Mouse (Mus musculus): ENCODE data around the gene Smyd3. TPM values are rescaled to one million over a fixed set of nuclear protein-coding genes. Genes with fewer than 3 reads are reported as not detected.

Gene Smyd3
- total and polyA plus RNA-seq, 2 experiments, result 1.4 to 7.0 TPM

- Histone ChIP-seq H3K4me3 (ENCODE audit: insufficient read depth, low read depth, low read length) (no peak overlapping the region), H3K79me2 (ENCODE audit: control insufficient read depth, insufficient read depth, low read length) (no peaks in the 10 kb centered on the region), H3K27me3 (ENCODE audit: control insufficient read depth, insufficient read depth, low read length) (no peaks in the 10 kb centered on the region), H3K9ac (ENCODE audit: low read depth, low read length) (no peak overlapping the region), H3K36me3 (ENCODE audit: control insufficient read depth, insufficient read depth, low read length) (0 out of 2 replicates have a peak, but pooled peaks cover 2% of the 10 kb centered on the region), H3K27ac (replicated peaks; ENCODE audit: insufficient read depth, low read depth, low read length) (no peak overlapping the region), H3K4me1 (ENCODE audit: control insufficient read depth, insufficient read depth, low read length) (no peaks in the 10 kb centered on the region)
- no peak for TF ChIP-seq POLR2A (IDR thresholded peaks at IDR 0.05; ENCODE audit: extremely low read depth, insufficient read depth, low read length)
- TF ChIP-seq CTCF (IDR thresholded peaks at IDR 0.05; ENCODE audit: low read depth, low read length), result no peak
- WGBS, result 92% methylated on average over 7 of the region's 7 CpGs
- no peak for DNase-seq (ENCODE audit: extremely low read depth, low read depth, low spot score)
Measured at GRCm38 (mm10) chr1:179385691-179386090, 132.2 kb downstream of the Smyd3 start.

GRCm38 (mm10) chr1:179384296-179384695 is 133.5 kb downstream of the Smyd3 start:
- no peak overlapping the region for H3K4me3 ChIP-seq (ENCODE audit: insufficient read depth, low read depth, low read length)
- H3K36me3 ChIP-seq (ENCODE audit: control insufficient read depth, insufficient read depth, low read length), result 0 out of 2 replicates have a peak, but pooled peaks cover 2% of the 10 kb centered on the region
- no peak for DNase-seq (ENCODE audit: extremely low read depth, low read depth, low spot score)
- H3K79me2 ChIP-seq (ENCODE audit: control insufficient read depth, insufficient read depth, low read length), result no peaks in the 10 kb centered on the region
- no peak overlapping the region for H3K27ac ChIP-seq (replicated peaks; ENCODE audit: insufficient read depth, low read depth, low read length)
- H3K4me1 ChIP-seq (ENCODE audit: control insufficient read depth, insufficient read depth, low read length), result no peaks in the 10 kb centered on the region
- no peaks in the 10 kb centered on the region for H3K27me3 ChIP-seq (ENCODE audit: control insufficient read depth, insufficient read depth, low read length)
- 77% methylated on average over 2 of the region's 2 CpGs for WGBS
- no peak overlapping the region for H3K9ac ChIP-seq (ENCODE audit: low read depth, low read length)
- TF ChIP-seq POLR2A (IDR thresholded peaks at IDR 0.05; ENCODE audit: extremely low read depth, insufficient read depth, low read length), result no peak
- no peak for TF ChIP-seq CTCF (IDR thresholded peaks at IDR 0.05; ENCODE audit: low read depth, low read length)

- 92% methylated on average over 4 of the region's 4 CpGs for WGBS
- H3K79me2 ChIP-seq (ENCODE audit: control insufficient read depth, insufficient read depth, low read length), result no peaks in the 10 kb centered on the region
- TF ChIP-seq POLR2A (IDR thresholded peaks at IDR 0.05; ENCODE audit: extremely low read depth, insufficient read depth, low read length), result no peak
- no peak for TF ChIP-seq CTCF (IDR thresholded peaks at IDR 0.05; ENCODE audit: low read depth, low read length)
Measured at GRCm38 (mm10) chr1:179378102-179378501, 139.7 kb downstream of the Smyd3 start.

GRCm38 (mm10) chr1:179374987-179375386 is 142.9 kb downstream of the Smyd3 start:
- 95% methylated on average over 4 of the region's 4 CpGs for WGBS
- TF ChIP-seq POLR2A (IDR thresholded peaks at IDR 0.05; ENCODE audit: extremely low read depth, insufficient read depth, low read length) (no peak), CTCF (IDR thresholded peaks at IDR 0.05; ENCODE audit: low read depth, low read length) (no peak)
- no peak overlapping the region for H3K4me3 ChIP-seq (ENCODE audit: insufficient read depth, low read depth, low read length)
- H3K27me3 ChIP-seq (ENCODE audit: control insufficient read depth, insufficient read depth, low read length), result no peaks in the 10 kb centered on the region
- DNase-seq (ENCODE audit: extremely low read depth, low read depth, low spot score), result no peak
- H3K36me3 ChIP-seq (ENCODE audit: control insufficient read depth, insufficient read depth, low read length), result no peaks in the 10 kb centered on the region
- no peak overlapping the region for H3K9ac ChIP-seq (ENCODE audit: low read depth, low read length)
- H3K4me1 ChIP-seq (ENCODE audit: control insufficient read depth, insufficient read depth, low read length), result no peaks in the 10 kb centered on the region
- H3K27ac ChIP-seq (replicated peaks; ENCODE audit: insufficient read depth, low read depth, low read length), result no peak overlapping the region
- no peaks in the 10 kb centered on the region for H3K79me2 ChIP-seq (ENCODE audit: control insufficient read depth, insufficient read depth, low read length)

More at GRCm38 (mm10) chr1:179378102-179378501, 139.7 kb downstream of the Smyd3 start:
- H3K27ac ChIP-seq (replicated peaks; ENCODE audit: insufficient read depth, low read depth, low read length), result no peak overlapping the region
- no peaks in the 10 kb centered on the region for H3K27me3 ChIP-seq (ENCODE audit: control insufficient read depth, insufficient read depth, low read length)
- no peak overlapping the region for H3K9ac ChIP-seq (ENCODE audit: low read depth, low read length)
- DNase-seq (ENCODE audit: extremely low read depth, low read depth, low spot score), result no peak
- H3K4me3 ChIP-seq (ENCODE audit: insufficient read depth, low read depth, low read length), result no peak overlapping the region
- no peaks in the 10 kb centered on the region for H3K4me1 ChIP-seq (ENCODE audit: control insufficient read depth, insufficient read depth, low read length)
- H3K36me3 ChIP-seq (ENCODE audit: control insufficient read depth, insufficient read depth, low read length), result no peaks in the 10 kb centered on the region

GRCm38 (mm10) chr1:179373911-179374310 is 143.9 kb downstream of the Smyd3 start:
- 95% methylated on average over 11 of the region's 11 CpGs for WGBS
- H3K27ac ChIP-seq (replicated peaks; ENCODE audit: insufficient read depth, low read depth, low read length), result no peak overlapping the region
- no peak for DNase-seq (ENCODE audit: extremely low read depth, low read depth, low spot score)
- no peak overlapping the region for H3K4me3 ChIP-seq (ENCODE audit: insufficient read depth, low read depth, low read length)
- H3K36me3 ChIP-seq (ENCODE audit: control insufficient read depth, insufficient read depth, low read length), result no peaks in the 10 kb centered on the region
- H3K27me3 ChIP-seq (ENCODE audit: control insufficient read depth, insufficient read depth, low read length), result no peaks in the 10 kb centered on the region
- no peaks in the 10 kb centered on the region for H3K4me1 ChIP-seq (ENCODE audit: control insufficient read depth, insufficient read depth, low read length)
- H3K79me2 ChIP-seq (ENCODE audit: control insufficient read depth, insufficient read depth, low read length), result no peaks in the 10 kb centered on the region
- TF ChIP-seq POLR2A (IDR thresholded peaks at IDR 0.05; ENCODE audit: extremely low read depth, insufficient read depth, low read length) (no peak), CTCF (IDR thresholded peaks at IDR 0.05; ENCODE audit: low read depth, low read length) (no peak)
- no peak overlapping the region for H3K9ac ChIP-seq (ENCODE audit: low read depth, low read length)

GRCm38 (mm10) chr1:179371191-179371590 is 146.7 kb downstream of the Smyd3 start:
- Histone ChIP-seq H3K36me3 (ENCODE audit: control insufficient read depth, insufficient read depth, low read length) (no peaks in the 10 kb centered on the region), H3K27me3 (ENCODE audit: control insufficient read depth, insufficient read depth, low read length) (no peaks in the 10 kb centered on the region), H3K9ac (ENCODE audit: low read depth, low read length) (no peak overlapping the region), H3K27ac (replicated peaks; ENCODE audit: insufficient read depth, low read depth, low read length) (no peak overlapping the region), H3K4me1 (ENCODE audit: control insufficient read depth, insufficient read depth, low read length) (no peaks in the 10 kb centered on the region), H3K79me2 (ENCODE audit: control insufficient read depth, insufficient read depth, low read length) (no peaks in the 10 kb centered on the region), H3K4me3 (ENCODE audit: insufficient read depth, low read depth, low read length) (no peak overlapping the region)
- WGBS, result 92% methylated on average over 3 of the region's 3 CpGs
- TF ChIP-seq CTCF (IDR thresholded peaks at IDR 0.05; ENCODE audit: low read depth, low read length), result no peak
- no peak for TF ChIP-seq POLR2A (IDR thresholded peaks at IDR 0.05; ENCODE audit: extremely low read depth, insufficient read depth, low read length)
- no peak for DNase-seq (ENCODE audit: extremely low read depth, low read depth, low spot score)

Measured in liver, adult 2 months (tissue).